Mouse (Mus musculus) cortical plate, adult 2 months (tissue): ENCODE measurements at regions not wholly inside any gene's neighbourhood (a gene's known extent, or its start where the extent isn't known, plus 50 kb on each side); places are given as distances from the start of the nearest gene placed in this dataset.

Source experiments
- H3K27ac ChIP-seq: fragments of 200-500 bp; 2 replicates; pipeline ENCODE4 v1.5.1; 2012; ENCODE audit warnings: low read length, control low read depth, inconsistent platforms; ENCODE audit not compliant: insufficient read depth
- H3K4me1 ChIP-seq: fragments of 200-500 bp; 2 replicates; pipeline ENCODE4 v1.6.1; 2011; ENCODE audit warnings: low read length; ENCODE audit not compliant: control insufficient read depth, insufficient read depth
- H3K4me3 ChIP-seq: fragments of 200-500 bp; 2 replicates; pipeline ENCODE4 v1.5.1; 2011; ENCODE audit warnings: mild to moderate bottlenecking, low read length, control low read depth; ENCODE audit not compliant: insufficient read depth
- CTCF ChIP-seq: fragments of 200-500 bp; IDR thresholded peaks from 2 replicates; pipeline ENCODE4 v1.5.1; 2011; ENCODE audit warnings: mild to moderate bottlenecking, control low read depth, low read length; ENCODE audit not compliant: insufficient read depth; ENCODE audit errors: extremely low read depth
- POLR2A ChIP-seq: fragments of 200-500 bp; IDR thresholded peaks from 2 replicates; pipeline ENCODE4 v1.6.1; 2011; ENCODE audit warnings: mild to moderate bottlenecking, low read length, control low read depth; ENCODE audit not compliant: insufficient read depth; ENCODE audit errors: extremely low read depth

GRCm38 (mm10) chr11:50547776-50548175 lies 54.1 kb upstream of the Adamts2 start:
- TF ChIP-seq POLR2A (no peak), CTCF (no peak)
- H3K4me1 ChIP-seq, result peaks cover 1% of the 10 kb centered on the region; the same call in 1 of the 2 replicates

DNA sequence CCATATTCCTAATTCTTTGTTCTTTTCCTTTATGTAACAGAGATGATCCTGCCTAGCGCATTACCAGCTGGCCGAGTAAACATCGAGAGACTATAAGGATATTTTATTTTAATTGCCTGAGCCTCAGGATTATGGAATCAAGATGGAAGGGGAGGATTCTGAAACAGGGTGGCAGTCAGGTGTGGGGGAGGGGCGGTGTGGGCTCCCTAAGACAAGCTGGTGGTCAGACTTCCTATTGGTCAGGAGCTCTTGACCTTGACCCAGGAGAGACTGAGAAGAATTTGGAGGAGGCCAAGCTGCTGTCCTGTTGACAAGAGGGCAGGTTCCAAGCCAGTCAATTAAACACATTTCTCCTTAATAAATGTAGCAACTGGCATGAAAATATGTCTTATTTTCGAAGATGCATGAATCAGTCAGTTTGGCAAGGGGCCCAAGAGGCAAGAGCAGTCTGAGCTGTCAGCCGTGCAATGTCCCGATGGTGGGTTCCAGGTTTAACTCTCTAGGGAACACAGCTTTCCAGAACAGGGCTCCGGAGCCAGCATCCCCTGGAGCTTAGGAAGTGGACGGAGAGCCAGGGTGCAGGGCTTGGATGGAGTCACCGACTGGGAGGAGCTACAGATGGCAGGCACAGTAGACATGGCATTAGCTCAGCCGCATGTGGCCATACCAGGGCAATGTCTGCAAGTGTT lies 55.3 kb upstream of the Adamts2 start:
- no peak for TF ChIP-seq POLR2A
- TF ChIP-seq CTCF, result no peak
- H3K4me1 ChIP-seq, result peaks cover 1% of the 10 kb centered on the region; the same call in 1 of the 2 replicates
- H3K27ac ChIP-seq, result no peak overlapping the region

More at GRCm38 (mm10) chr11:50547776-50548175, 54.1 kb upstream of the Adamts2 start:
- Histone ChIP-seq H3K4me3 (no peak overlapping the region), H3K27ac (no peak overlapping the region)

DNA sequence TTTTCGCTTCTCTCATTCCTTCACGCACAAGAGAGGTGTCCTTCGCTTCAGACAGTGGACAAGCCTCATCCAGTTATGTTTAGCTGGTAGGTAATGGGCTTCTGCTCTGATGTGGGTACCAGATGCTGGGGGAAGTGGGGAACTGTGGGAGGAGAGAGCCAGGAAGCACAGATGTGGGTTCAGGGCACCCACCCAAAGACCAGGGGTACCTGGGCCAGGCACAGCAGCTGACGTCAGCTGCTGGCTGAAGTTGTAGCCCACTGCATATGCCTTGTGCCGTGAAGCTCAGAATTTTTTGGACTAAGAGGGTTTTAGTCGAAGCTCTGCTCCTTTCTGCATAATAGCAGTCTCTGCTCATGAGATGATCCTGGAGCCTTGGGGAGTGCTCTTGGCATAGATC lies 56.5 kb upstream of the Adamts2 start:
- TF ChIP-seq POLR2A (no peak), CTCF (no peak)
- Histone ChIP-seq H3K4me1 (peaks cover 1% of the 10 kb centered on the region; the same call in 1 of the 2 replicates), H3K4me3 (no peak overlapping the region), H3K27ac (no peak overlapping the region)

More for the DNA sequence above, 55.3 kb upstream of the Adamts2 start:
- H3K4me3 ChIP-seq, result no peak overlapping the region

DNA sequence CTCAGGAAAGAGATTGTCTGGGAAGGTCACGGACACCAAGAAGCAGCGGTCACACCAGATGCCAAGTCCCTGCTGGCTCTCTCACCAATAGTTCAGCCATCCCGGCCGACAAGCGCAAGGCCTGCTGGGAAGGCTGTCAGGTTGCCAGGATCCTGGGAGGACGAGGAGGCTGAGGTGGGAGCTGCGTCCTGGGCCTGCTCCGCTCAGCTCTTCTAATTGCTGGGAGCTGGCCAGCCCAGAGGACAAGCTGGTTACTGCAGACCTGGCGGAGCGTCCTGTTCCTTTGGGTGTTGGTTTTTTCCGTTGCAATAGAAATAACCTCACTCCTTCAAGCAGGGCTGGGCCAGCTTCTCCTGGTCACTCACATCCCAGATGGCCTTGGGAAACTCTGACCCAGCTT lies 61.7 kb upstream of the Adamts2 start:
- no peak for TF ChIP-seq POLR2A
- no peak for TF ChIP-seq CTCF
- no peak overlapping the region for H3K27ac ChIP-seq
- no peak overlapping the region for H3K4me3 ChIP-seq
- no peaks in the 10 kb centered on the region for H3K4me1 ChIP-seq

- H3K4me1 ChIP-seq, result no peaks in the 10 kb centered on the region
- no peak overlapping the region for H3K4me3 ChIP-seq
- TF ChIP-seq CTCF, result no peak
- TF ChIP-seq POLR2A, result no peak
- H3K27ac ChIP-seq, result no peak overlapping the region
Observed at GRCm38 (mm10) chr11:50534266-50534665, 67.6 kb upstream of the Adamts2 start.

GRCm38 (mm10) chr11:50527923-50528322 lies 74.0 kb upstream of the Adamts2 start:
- H3K4me3 ChIP-seq, result no peak overlapping the region
- H3K4me1 ChIP-seq, result peaks cover 4% of the 10 kb centered on the region; the same call in 1 of the 2 replicates
- peak overlapping the region; percentile 48 for H3K27ac ChIP-seq
- TF ChIP-seq CTCF, result no peak
- no peak for TF ChIP-seq POLR2A

DNA sequence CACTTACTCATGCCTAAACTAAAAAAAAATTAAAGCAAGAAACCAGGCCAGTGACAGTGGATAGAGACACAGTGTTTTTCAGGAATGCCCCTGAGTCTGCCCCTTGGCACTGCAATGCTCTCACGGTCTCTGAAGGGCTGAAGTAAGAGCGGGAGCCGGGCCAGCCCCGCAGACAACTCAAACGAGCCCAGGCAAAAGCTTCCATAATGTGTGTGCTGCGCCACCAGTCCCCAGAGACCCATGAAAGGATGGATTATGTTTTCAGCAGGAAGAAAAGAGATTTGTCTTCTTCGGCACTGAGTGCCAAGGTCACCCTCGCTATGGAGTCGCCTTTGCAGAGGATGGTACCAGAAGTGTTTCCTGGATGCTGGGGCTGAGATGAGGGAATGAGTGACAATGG lies 81.7 kb upstream of the Adamts2 start:
- Histone ChIP-seq H3K4me1 (no peaks in the 10 kb centered on the region), H3K4me3 (no peak overlapping the region), H3K27ac (0 out of 2 replicates have a peak overlapping the region, but pooled peaks have one; percentile 58)
- TF ChIP-seq POLR2A, result no peak
- TF ChIP-seq CTCF, result no peak

GRCm38 (mm10) chr11:50507882-50508281 lies 77.0 kb upstream of the Rufy1 start:
- TF ChIP-seq POLR2A (no peak), CTCF (no peak)
- H3K4me1 ChIP-seq, result no peaks in the 10 kb centered on the region
- H3K27ac ChIP-seq, result no peak overlapping the region
- no peak overlapping the region for H3K4me3 ChIP-seq

- Histone ChIP-seq H3K4me1 (no peaks in the 10 kb centered on the region), H3K4me3 (no peak overlapping the region), H3K27ac (no peak overlapping the region)
- TF ChIP-seq POLR2A (no peak), CTCF (no peak)
Observed at GRCm38 (mm10) chr11:50507498-50507824, 76.5 kb upstream of the Rufy1 start.

DNA sequence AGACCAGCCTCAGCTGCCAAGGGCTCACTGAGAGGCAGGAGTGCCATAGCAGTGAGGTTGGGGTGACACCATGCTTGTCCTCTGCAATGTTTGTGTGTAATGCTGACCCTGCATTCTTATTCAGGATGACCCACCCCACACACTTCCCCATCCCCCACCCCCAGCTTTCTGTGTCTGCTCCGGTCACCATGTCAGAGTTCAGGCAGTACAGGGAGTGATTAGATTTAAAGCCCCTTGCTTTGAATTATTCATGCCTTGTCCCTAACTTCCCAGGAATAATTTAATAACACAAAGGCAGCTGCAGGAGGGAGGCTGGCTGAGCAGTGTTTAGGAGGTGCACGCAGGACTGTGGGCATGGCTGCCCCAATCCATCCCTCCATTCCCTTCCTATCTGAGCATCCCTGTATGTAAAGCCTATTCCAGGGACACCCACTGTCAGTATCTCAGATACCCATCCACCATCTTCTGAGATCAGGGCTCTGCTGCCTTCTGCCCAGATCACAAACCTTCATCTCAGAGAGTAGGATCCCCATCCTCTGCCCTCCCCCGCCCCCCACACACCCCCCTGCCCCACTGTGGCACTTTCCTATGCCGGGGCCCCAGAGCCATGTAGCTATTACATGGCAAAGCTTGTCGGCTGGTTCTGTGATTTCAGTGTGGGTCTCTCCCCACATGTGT lies 76.0 kb upstream of the Rufy1 start:
- TF ChIP-seq POLR2A (no peak), CTCF (no peak)
- Histone ChIP-seq H3K4me1 (no peaks in the 10 kb centered on the region), H3K27ac (no peak overlapping the region), H3K4me3 (no peak overlapping the region)
